Mouse (Mus musculus): ENCODE data around the gene Serpina3a. TPM values are rescaled to one million over a fixed set of nuclear protein-coding genes. Genes with fewer than 3 reads are reported as not detected.

Serpina3a gene
- polyA plus RNA-seq, 1 experiment, result not detected

DNA sequence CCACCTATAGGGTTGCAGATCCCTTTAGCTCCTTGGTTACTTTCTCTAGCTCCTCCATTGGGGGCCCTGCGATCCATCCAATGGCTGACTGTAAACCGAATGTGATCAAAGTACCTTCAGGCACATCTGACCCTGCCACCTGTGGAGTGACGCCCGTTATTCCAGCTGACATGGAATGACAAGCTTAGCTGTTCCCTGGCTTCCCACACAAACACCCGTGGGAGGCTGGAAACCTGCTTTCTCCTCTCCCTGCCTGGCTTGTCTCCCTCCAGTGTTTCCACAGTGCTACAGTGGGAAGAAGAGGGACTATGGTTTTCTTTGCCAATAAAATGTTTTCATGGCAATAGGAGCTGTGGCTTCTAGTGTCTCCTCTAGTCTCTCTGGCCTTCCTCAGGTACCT is 40.2 kb upstream of the Serpina3a start:
- no peak overlapping the region for H3K4me3 ChIP-seq (ENCODE audit: control insufficient read depth, insufficient read depth, low read length)
- no peak for DNase-seq
- H3K27me3 ChIP-seq (ENCODE audit: control insufficient read depth, insufficient read depth, low read length), result no peaks in the 10 kb centered on the region
- H3K27ac ChIP-seq (ENCODE audit: control insufficient read depth, insufficient read depth, low read length), result no peak overlapping the region
- TF ChIP-seq CTCF (IDR thresholded peaks at IDR 0.05; ENCODE audit: borderline replicate concordance, control insufficient read depth, extremely low read depth, insufficient read depth, low read length, poor library complexity), result no peak
- TF ChIP-seq POLR2A (IDR thresholded peaks at IDR 0.05; ENCODE audit: control insufficient read depth, extremely low read depth, insufficient read depth, low read length, poor library complexity), result no peak
- WGBS, result 87% methylated on average over 5 of the region's 5 CpGs
- no peaks in the 10 kb centered on the region for H3K36me3 ChIP-seq (ENCODE audit: control insufficient read depth, insufficient read depth, low read length)
- H3K4me1 ChIP-seq (replicated peaks; ENCODE audit: control insufficient read depth, insufficient read depth, low read length), result no peaks in the 10 kb centered on the region; the same call in 1 of the 2 replicates

DNA sequence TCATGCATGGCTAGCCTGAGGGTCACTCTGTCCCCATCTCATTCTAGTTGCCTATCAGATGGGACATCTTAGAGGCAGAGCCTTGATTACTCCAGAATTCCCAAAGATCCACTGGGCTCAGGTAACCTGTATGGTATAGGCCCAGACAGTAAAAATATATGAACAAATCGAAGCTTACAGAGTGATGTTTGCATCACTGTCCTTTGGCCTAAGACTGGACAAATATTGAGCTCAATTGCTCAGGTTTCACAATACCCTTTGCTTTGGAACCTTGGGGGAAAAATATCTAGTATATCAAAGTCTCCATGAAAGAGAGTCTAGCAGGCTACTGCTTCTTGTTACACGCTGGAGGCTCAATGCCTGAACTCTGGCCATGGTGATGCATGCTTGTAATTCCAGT is 22.4 kb upstream of the Serpina3a start:
- no peak for TF ChIP-seq CTCF (IDR thresholded peaks at IDR 0.05; ENCODE audit: borderline replicate concordance, control insufficient read depth, extremely low read depth, insufficient read depth, low read length, poor library complexity)
- no peak for TF ChIP-seq POLR2A (IDR thresholded peaks at IDR 0.05; ENCODE audit: control insufficient read depth, extremely low read depth, insufficient read depth, low read length, poor library complexity)

DNA sequence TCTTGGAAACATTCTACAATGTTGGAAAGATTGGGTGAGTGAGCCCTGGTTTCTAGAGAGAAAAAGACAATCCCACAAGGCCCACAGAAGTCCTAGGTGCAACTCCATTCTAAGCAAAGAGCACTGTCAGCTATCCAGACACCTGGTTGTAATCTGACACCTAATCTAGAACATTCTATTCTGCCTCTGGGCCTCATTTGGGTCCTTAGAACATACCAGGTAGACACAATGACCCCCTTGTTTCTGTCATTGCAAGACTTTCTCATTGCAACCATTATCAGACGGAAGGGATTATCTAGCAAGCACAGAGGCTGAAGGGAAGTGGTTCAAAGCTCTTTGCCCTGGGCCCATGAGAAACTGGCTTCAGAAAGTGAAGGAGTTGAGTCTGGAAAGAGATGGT is 21.2 kb upstream of the Serpina3a start:
- WGBS, result 98% methylated on average over 1 of the region's 1 CpGs
- H3K4me1 ChIP-seq (replicated peaks; ENCODE audit: control insufficient read depth, insufficient read depth, low read length), result no peaks in the 10 kb centered on the region
- DNase-seq, result no peak
- H3K4me3 ChIP-seq (ENCODE audit: control insufficient read depth, insufficient read depth, low read length), result no peak overlapping the region
- no peaks in the 10 kb centered on the region for H3K36me3 ChIP-seq (ENCODE audit: control insufficient read depth, insufficient read depth, low read length)
- no peak for TF ChIP-seq CTCF (IDR thresholded peaks at IDR 0.05; ENCODE audit: borderline replicate concordance, control insufficient read depth, extremely low read depth, insufficient read depth, low read length, poor library complexity)
- no peak for TF ChIP-seq POLR2A (IDR thresholded peaks at IDR 0.05; ENCODE audit: control insufficient read depth, extremely low read depth, insufficient read depth, low read length, poor library complexity)
- H3K27me3 ChIP-seq (ENCODE audit: control insufficient read depth, insufficient read depth, low read length), result no peaks in the 10 kb centered on the region
- H3K27ac ChIP-seq (ENCODE audit: control insufficient read depth, insufficient read depth, low read length), result no peak overlapping the region

More for the DNA sequence above, 22.4 kb upstream of the Serpina3a start:
- no peaks in the 10 kb centered on the region for H3K27me3 ChIP-seq (ENCODE audit: control insufficient read depth, insufficient read depth, low read length)
- H3K4me3 ChIP-seq (ENCODE audit: control insufficient read depth, insufficient read depth, low read length), result no peak overlapping the region
- H3K36me3 ChIP-seq (ENCODE audit: control insufficient read depth, insufficient read depth, low read length), result no peaks in the 10 kb centered on the region
- WGBS, result 92% methylated on average over 2 of the region's 2 CpGs
- no peak for DNase-seq
- no peak overlapping the region for H3K27ac ChIP-seq (ENCODE audit: control insufficient read depth, insufficient read depth, low read length)
- no peaks in the 10 kb centered on the region for H3K4me1 ChIP-seq (replicated peaks; ENCODE audit: control insufficient read depth, insufficient read depth, low read length)

DNA sequence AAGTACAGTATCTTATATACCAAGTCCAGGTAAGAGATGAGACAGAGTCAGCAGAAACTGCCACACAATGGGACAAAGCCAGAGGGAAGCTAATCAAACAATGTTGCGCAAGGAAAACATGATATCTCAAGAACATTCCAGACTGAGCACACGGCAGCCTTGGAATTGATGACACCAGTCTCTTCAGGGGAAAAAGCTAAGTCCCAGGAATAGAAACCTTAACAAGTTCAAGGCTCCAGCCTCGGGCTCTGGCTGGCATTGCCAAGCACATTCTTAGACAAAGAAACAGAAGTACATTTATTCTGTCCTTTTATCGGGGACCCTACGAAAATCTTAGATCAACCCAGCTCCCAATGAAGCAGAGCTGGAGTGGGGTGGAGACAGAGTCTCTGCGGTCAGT is 11.8 kb upstream of the Serpina3a start, which contains the start of gene Serpina5:
TSS of gene Serpina5 (plus strand) at position 346 of the 400 bp plus-strand sequence.
- Histone ChIP-seq H3K4me3 (ENCODE audit: control insufficient read depth, insufficient read depth, low read length) (no peak within 1 kb of the TSS), H3K36me3 (ENCODE audit: control insufficient read depth, insufficient read depth, low read length) (no peaks in the 10 kb centered on the region), H3K27me3 (ENCODE audit: control insufficient read depth, insufficient read depth, low read length) (no peaks in the 10 kb centered on the region), H3K27ac (ENCODE audit: control insufficient read depth, insufficient read depth, low read length) (no peak within 1 kb of the TSS), H3K4me1 (replicated peaks; ENCODE audit: control insufficient read depth, insufficient read depth, low read length) (no peaks in the 10 kb centered on the region)
- DNase-seq, result no peak
- WGBS, result 94% methylated on average over 6 of the region's 6 CpGs
- TF ChIP-seq POLR2A (IDR thresholded peaks at IDR 0.05; ENCODE audit: control insufficient read depth, extremely low read depth, insufficient read depth, low read length, poor library complexity) (no peak), CTCF (IDR thresholded peaks at IDR 0.05; ENCODE audit: borderline replicate concordance, control insufficient read depth, extremely low read depth, insufficient read depth, low read length, poor library complexity) (no peak)

DNA sequence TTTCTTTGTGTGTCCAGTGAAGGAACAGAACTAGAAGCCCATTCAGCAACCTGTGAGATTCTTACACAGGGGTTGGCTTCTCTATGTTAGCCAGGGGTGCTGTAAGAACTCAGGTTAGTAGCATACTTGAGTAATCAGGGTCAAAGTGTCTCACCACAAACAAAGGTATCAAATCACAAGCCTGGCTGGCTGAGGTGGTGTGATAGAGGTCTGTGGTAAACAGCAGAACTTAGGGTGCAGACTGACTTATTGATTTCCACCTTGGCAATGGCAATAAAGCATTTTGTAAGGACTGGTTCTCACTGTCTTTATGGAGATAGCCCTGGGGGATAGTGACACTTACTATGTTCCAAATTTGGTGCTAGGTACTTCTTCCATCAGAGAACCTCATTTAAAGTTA is 6.7 kb upstream of the Serpina3a start:
- no peaks in the 10 kb centered on the region for H3K27me3 ChIP-seq (ENCODE audit: control insufficient read depth, insufficient read depth, low read length)
- TF ChIP-seq CTCF (IDR thresholded peaks at IDR 0.05; ENCODE audit: borderline replicate concordance, control insufficient read depth, extremely low read depth, insufficient read depth, low read length, poor library complexity), result no peak
- H3K27ac ChIP-seq (ENCODE audit: control insufficient read depth, insufficient read depth, low read length), result no peak overlapping the region

DNA sequence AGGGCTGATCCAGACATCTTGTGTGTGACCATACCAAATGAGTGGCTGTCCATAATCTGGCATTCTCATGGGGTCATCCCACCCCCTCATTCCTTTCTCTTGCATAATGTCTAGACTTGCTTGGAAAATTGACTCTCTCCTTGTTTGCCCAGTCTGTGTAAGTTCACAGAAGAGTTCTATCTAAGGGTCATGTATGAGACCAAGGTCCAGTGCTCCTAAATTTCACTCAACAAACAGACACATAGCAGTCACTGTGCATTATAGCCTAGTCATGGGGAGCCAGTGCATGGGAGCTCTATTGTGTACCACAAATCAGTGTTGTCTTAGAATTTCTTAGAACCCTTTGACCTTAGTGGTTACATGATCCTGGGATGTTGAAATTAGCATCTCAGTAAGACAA is 5.6 kb upstream of the Serpina3a start:
- no peak overlapping the region for H3K27ac ChIP-seq (ENCODE audit: control insufficient read depth, insufficient read depth, low read length)
- TF ChIP-seq POLR2A (IDR thresholded peaks at IDR 0.05; ENCODE audit: control insufficient read depth, extremely low read depth, insufficient read depth, low read length, poor library complexity), result no peak
- TF ChIP-seq CTCF (IDR thresholded peaks at IDR 0.05; ENCODE audit: borderline replicate concordance, control insufficient read depth, extremely low read depth, insufficient read depth, low read length, poor library complexity), result no peak
- DNase-seq, result no peak

More for the DNA sequence above, 6.7 kb upstream of the Serpina3a start:
- H3K4me1 ChIP-seq (replicated peaks; ENCODE audit: control insufficient read depth, insufficient read depth, low read length), result no peaks in the 10 kb centered on the region
- no peaks in the 10 kb centered on the region for H3K36me3 ChIP-seq (ENCODE audit: control insufficient read depth, insufficient read depth, low read length)
- DNase-seq, result no peak
- no peak overlapping the region for H3K4me3 ChIP-seq (ENCODE audit: control insufficient read depth, insufficient read depth, low read length)

DNA sequence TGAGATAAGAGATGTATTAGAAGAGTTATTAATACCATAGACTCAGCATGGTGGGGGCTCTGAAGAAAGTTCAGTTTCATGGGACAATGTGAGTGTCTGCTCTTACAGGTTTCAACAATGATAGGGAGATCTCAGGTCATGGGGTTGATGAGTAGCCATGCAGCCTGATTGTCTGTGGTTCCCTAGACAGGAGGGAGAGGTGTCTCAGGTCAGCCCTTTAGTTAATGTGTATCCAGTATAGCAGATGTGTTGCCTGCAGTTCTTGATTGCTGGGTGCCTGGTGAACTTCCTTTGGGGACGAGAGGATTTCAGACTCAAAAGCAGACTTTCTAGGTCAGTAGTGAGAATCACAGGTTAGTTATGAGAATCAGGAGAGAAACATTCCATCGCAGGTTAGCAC is 4.0 kb upstream of the Serpina3a start:
- Histone ChIP-seq H3K36me3 (ENCODE audit: control insufficient read depth, insufficient read depth, low read length) (no peaks in the 10 kb centered on the region), H3K27me3 (ENCODE audit: control insufficient read depth, insufficient read depth, low read length) (no peaks in the 10 kb centered on the region), H3K4me1 (replicated peaks; ENCODE audit: control insufficient read depth, insufficient read depth, low read length) (no peaks in the 10 kb centered on the region), H3K4me3 (ENCODE audit: control insufficient read depth, insufficient read depth, low read length) (no peak overlapping the region), H3K27ac (ENCODE audit: control insufficient read depth, insufficient read depth, low read length) (no peak overlapping the region)
- 87% methylated on average over 2 of the region's 2 CpGs for WGBS
- DNase-seq, result no peak
- TF ChIP-seq CTCF (IDR thresholded peaks at IDR 0.05; ENCODE audit: borderline replicate concordance, control insufficient read depth, extremely low read depth, insufficient read depth, low read length, poor library complexity) (no peak), POLR2A (IDR thresholded peaks at IDR 0.05; ENCODE audit: control insufficient read depth, extremely low read depth, insufficient read depth, low read length, poor library complexity) (no peak)

More for the DNA sequence above, 5.6 kb upstream of the Serpina3a start:
- Histone ChIP-seq H3K4me1 (replicated peaks; ENCODE audit: control insufficient read depth, insufficient read depth, low read length) (no peaks in the 10 kb centered on the region), H3K27me3 (ENCODE audit: control insufficient read depth, insufficient read depth, low read length) (no peaks in the 10 kb centered on the region), H3K4me3 (ENCODE audit: control insufficient read depth, insufficient read depth, low read length) (no peak overlapping the region), H3K36me3 (ENCODE audit: control insufficient read depth, insufficient read depth, low read length) (no peaks in the 10 kb centered on the region)
